Mouse (Mus musculus) right cerebral cortex, postnatal 36 days (tissue): ENCODE results near the gene Rbbp9.
"Not testable (repeated sequence)": the region's sequence is repeated elsewhere in the genome, so short reads cannot be mapped to it uniquely, and the experiment has no call there.

Experiments used
- DNase-seq, 2 experiments: peaks; one replicate each; pipeline ENCODE4 v3.0.0; 2022; ENCODE audit warnings: low spot score in 2 of 2, mixed read lengths in 1 of 2

The Rbbp9 gene

DNA sequence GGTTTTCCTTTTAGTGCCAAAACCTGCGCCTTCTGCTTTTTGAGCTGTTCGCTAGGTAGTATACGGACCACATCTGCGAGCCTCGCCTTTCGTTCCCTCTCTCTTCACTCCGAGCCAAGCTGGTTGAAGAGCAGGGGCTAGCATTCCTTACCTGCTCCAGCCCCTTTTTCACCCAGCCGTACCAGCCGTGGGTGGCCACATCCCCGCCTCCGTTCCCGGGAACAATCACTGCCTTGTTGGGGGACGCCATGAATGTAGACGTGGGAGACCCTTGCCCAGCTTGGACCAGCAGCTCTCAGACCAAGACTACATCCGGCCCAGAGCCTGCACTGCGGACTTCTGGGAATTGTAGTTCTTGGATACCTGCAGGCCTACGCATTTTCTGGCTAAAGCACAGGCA lies at the start of gene Rbbp9:
Rbbp9 (minus strand) TSS at position 341 of the 400 bp plus-strand sequence.
- DNase-seq: peak; percentile 65 to 70

GRCm38 (mm10) chr2:144599831-144600687 lies 49.4 kb upstream of the Rbbp9 start, which contains the start of gene Dtd1:
TSS of gene Dtd1 (plus strand) at chr2:144599897.
- peak; percentile 85 to 88 for DNase-seq

DNA sequence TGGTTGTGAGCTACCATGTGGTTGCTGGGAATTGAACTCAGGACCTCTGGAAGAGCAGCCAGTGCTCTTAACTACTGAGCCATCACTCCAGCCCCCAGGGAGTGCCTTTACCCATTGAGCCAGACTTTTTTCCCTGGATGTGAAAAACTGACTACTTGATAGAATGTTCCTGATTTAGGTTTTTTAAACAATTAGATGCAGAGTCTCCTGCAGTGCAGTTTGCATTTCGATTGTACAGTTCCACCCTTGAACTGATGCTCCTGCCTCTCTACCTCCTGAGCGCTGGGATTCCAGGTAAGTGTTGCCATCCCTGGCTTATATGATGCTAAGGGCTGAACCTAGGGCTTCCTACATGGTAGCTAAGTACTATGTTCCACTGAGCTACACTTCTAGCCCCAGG lies 47.3 kb upstream of the Rbbp9 start:
- no peak for DNase-seq

GRCm38 (mm10) chr2:144593951-144594651 lies 43.4 kb upstream of the Rbbp9 start, which contains the start of gene Smim26:
TSS of gene Smim26 (plus strand) at chr2:144594054.
- peak; percentile 81 to 86 for DNase-seq

DNA sequence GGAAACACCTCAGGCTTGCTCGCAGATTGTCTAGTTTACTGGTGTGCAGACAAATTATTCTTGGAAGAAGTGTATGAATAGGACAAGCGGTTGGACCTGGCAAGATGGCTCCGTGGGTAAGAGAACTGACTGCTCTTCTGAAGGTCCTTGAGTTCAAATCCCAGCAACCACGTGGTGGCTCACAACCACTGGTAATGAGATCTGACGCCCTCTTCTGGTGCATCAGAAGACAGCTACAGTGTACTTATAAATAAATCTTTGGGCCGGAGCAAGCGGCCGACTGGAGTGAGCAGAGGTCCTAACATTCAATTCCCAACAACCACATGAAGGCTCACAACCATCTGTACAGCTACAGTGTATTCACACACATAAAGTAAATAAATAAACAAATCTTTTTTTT lies 42.4 kb upstream of the Rbbp9 start:
- not testable (repeated sequence) for DNase-seq

GRCm38 (mm10) chr2:144588723-144589122 lies 38.1 kb upstream of the Rbbp9 start:
- no peak for DNase-seq

- peak; percentile 97 for DNase-seq
Measured at GRCm38 (mm10) chr2:144555820-144556552, 5.3 kb upstream of the Rbbp9 start, which contains the start of gene Sec23b. TSS of gene Sec23b (plus strand) at chr2:144556229.

DNA sequence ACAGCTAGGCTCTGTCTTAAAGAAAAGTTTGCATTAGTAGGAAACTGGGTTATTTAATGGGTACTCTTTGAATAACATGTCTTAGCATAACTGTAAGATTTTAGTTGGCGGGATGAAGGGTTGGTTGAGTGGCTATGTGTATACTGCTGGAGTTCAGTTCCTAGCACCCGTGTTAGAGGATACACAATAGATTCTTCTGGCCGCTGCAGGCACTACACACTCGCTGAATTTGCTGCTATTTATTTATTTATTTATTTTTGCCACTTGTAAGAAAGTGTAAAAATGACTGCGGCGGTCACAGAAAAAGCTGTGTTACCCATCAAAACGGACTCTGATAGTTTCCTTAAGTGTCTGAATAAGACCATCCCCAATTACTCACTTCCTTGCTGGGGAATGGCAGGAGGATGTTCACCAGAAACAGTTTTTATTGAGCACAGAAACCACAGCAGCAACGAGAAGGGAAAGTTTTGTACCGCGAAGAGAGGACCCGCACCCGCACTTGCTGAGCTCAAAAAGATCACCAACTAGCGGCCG lies 4.7 kb upstream of the Rbbp9 start:
- DNase-seq: no peak

GRCm38 (mm10) chr2:144553905-144554304 lies 3.2 kb upstream of the Rbbp9 start:
- DNase-seq: no peak

GRCm38 (mm10) chr2:144547559-144547958 lies 3.1 kb downstream of the Rbbp9 start:
- no peak for DNase-seq

DNA sequence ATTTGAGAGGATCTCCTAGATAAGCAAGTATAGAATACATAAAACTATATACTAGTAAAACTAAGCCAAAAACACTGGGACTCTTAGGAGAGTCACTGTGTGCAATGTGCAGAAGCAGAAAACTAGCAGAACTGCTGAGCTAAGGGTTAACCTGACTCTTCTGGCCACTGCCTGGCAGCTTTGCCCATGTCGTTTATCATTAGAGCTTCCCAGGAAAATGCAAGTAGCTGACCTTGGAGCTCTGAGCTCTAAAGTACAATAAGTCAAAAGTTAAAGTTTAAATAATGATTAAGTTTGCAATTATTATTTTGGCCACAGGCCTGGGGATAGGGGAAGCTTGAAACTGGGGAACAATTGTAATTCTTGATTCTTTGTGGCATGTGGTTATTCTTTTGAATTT lies 5.2 kb downstream of the Rbbp9 start:
- no peak for DNase-seq

GRCm38 (mm10) chr2:144545061-144545460 lies 5.6 kb downstream of the Rbbp9 start:
- no peak for DNase-seq

DNA sequence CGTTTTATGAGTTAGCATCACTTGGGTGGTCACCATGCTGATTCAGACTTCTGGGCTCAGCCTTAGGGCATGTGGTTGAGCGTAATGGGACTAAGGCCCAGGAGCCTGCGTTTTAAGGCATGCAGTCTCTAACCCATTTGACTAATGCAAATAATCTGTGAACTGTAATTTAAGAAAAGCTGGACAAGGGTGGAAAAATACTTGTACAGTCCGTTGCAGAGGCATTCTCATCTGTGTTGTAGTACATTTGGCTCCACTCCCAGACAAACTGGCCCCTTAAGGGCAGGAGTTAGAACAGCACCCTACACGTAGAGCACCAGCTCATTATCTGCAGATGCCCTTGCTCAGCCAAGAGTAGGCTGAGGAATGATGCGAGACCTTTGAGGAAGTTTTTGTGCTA lies 6.0 kb downstream of the Rbbp9 start:
- DNase-seq: no peak

DNA sequence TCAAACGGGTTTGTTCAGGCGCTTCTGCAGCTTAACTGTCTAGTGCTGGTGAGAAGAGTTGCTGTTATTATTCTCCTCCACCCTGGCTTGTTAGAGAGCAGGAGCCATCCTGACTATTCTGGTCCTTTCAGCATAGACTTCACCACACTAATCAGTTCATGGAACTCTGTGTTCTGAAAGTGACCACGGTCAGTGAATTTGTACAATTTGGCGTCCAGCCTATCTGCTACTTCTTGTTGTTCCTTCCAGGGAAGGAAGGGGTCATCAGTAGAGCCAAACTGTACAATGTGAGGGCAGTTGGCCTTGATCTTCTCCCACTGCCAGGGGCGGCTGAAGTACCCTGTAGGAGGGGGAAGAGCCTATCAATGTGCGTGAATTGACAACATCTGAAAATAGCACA lies 7.0 kb downstream of the Rbbp9 start:
- DNase-seq: no peak

GRCm38 (mm10) chr2:144541246-144541645 lies 9.4 kb downstream of the Rbbp9 start:
- no peak for DNase-seq

DNA sequence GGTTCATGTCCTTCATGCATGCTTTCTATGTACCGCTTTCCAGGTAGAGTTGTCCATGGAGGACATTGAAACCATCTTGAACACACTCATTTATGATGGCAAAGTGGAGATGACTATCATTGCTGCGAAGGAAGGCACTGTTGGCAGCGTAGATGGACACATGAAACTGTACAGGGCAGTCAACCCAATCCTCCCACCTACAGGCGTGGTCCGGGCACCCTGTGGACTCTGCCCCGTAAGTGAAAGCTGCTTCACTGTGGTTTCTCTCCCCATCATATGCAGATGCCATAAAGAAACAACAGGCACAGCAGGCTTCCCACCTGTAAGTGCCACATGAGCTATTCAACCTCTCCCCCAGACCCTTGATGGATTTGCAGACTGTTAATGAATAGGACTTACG lies 13.5 kb downstream of the Rbbp9 start:
- DNase-seq: no peak

- DNase-seq: no peak
Measured at GRCm38 (mm10) chr2:144527821-144528174, 22.9 kb downstream of the Rbbp9 start.

DNA sequence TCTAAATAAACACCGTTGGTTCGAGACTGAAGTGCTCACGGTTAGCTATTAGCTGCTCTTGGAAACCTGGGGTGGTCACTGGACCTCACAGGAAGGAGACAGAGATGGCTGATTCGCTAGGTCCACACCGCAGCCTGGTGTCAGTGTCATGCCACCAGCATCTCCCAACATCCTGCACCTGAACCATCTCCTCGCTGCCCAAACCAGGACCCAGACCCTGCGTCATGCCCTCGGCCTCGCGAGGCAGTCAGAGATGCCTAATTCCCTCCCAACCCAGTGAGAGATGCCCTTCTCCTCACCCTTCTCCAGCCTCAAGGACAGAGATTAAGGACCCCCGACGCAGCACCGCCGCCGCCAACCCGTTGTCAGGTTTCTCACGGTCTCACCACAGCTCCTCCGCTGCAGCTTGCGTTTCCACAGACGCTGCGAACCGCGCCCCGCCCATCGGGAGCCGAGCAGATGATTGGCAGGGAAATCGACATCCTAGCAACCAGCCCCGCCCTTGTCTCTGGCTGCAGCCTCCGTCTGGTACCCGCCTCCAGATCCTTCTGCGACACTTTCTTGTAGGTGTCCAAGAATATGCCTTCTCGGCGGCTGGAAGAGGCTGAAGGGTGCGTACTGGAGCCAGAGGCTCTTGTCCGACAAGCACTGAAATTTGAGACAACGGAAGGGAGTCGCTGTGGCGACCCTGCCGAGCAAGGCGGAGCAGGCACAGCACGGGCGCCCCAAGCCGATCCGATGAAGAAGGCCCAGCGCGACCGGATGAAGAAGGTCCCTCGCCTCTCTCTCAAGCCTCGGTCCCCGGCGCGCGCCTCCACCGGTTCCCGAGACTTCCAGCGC lies 23.5 kb downstream of the Rbbp9 start, which contains the start of the genes Dzank1 and Polr3f:
Dzank1 (minus strand) TSS at position 434 of the 840 bp plus-strand sequence.
Polr3f (plus strand) TSS at position 738 of the 840 bp plus-strand sequence.
- DNase-seq: peak; percentile 98

DNA sequence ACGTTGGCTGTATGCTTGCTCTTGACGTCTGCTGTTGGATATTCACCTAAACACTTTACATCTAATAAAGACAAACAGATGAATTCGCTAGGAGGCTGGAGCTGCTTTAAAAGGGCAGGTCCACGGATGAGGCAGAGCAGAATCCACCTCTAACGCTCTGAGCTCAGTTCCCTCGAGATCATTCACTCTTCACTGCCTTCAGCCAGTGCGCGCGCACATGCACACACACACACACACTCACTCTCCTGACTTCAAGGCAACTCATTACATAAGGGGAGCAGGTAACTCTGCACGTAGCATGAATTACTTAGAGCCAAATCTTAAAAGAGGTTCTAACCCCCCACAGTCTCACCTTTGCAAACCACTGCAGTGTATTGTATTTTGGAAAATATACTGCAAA lies 24.8 kb downstream of the Rbbp9 start:
- DNase-seq: peak; percentile 25 to 28

- DNase-seq: no peak
Measured at GRCm38 (mm10) chr2:144519772-144520171, 30.9 kb downstream of the Rbbp9 start.

- peak in 1 of 2 experiments; percentile 14 for DNase-seq
Measured at GRCm38 (mm10) chr2:144514619-144515018, 36.0 kb downstream of the Rbbp9 start.
